Mouse (Mus musculus) forebrain, embryonic 13.5 days (tissue): ENCODE measurements around the gene Pcdh15. TPM values are rescaled to one million over a fixed set of nuclear protein-coding genes. Genes with fewer than 3 reads are reported as not detected.

Experiments
- ATAC-seq: fragments of 200-750 bp; cut with Nextera tagmentation; 2 replicates; pipeline ENCODE4 v1.8.0; 2017
- H3K27ac ChIP-seq: fragments of 300-500 bp; sonication (generic); 2 replicates; pipeline ENCODE4 v1.5.1; 2015; ENCODE audit warnings: inconsistent platforms, mild to moderate bottlenecking, moderate library complexity
- H3K27me3 ChIP-seq: fragments of 300-500 bp; sonication (generic); 2 replicates; pipeline ENCODE4 v1.6.1; 2015; ENCODE audit warnings: mild to moderate bottlenecking, inconsistent platforms
- H3K36me3 ChIP-seq: fragments of 300-500 bp; sonication (generic); 2 replicates; pipeline ENCODE4 v1.6.1; 2015; ENCODE audit warnings: mild to moderate bottlenecking, inconsistent platforms; ENCODE audit not compliant: poor library complexity, severe bottlenecking
- H3K4me1 ChIP-seq: fragments of 300-500 bp; sonication (generic); 2 replicates; pipeline ENCODE4 v1.6.1; 2015; ENCODE audit warnings: inconsistent platforms
- H3K4me2 ChIP-seq: fragments of 300-500 bp; sonication (generic); 2 replicates; pipeline ENCODE4 v1.6.1; 2015; ENCODE audit warnings: inconsistent platforms, mild to moderate bottlenecking, moderate library complexity
- H3K4me3 ChIP-seq: fragments of 300-500 bp; sonication (generic); 2 replicates; pipeline ENCODE4 v1.5.1; 2015; ENCODE audit warnings: mild to moderate bottlenecking, inconsistent platforms
- H3K9ac ChIP-seq: fragments of 300-500 bp; sonication (generic); 2 replicates; pipeline ENCODE4 v1.6.1; 2015; ENCODE audit warnings: mild to moderate bottlenecking, inconsistent platforms
- H3K9me3 ChIP-seq: fragments of 300-500 bp; sonication (generic); replicated peaks from 2 replicates; pipeline ENCODE4 v1.6.1; 2016; ENCODE audit warnings: inconsistent platforms
- WGBS: fragments of 180-500 bp; shearing (Covaris S2); methylation state at CpG from one replicate; pipeline ENCODE4 v1.1.7; 2015; 5-methylcytosine and 5-hydroxymethylcytosine counted together
- polyA plus RNA-seq: library from polyadenylated mRNA; unstranded; fragments of >200 nt; fragmentation: Nextera tagmentation; extraction: Ambion mirVana; gene quantifications from 2 replicates; pipeline ENCODE4 v1.2.1, GENCODE M21; 2015

Pcdh15 gene
- polyA plus RNA-seq, 1 experiment from 2014 or later = 1.9 TPM

- no peak overlapping the region for H3K4me3 ChIP-seq
- no peaks in the 10 kb centered on the region for H3K9me3 ChIP-seq
- 0 out of 2 replicates have a peak, but pooled peaks have one; percentile 27 for ATAC-seq
- H3K36me3 ChIP-seq = no peaks in the 10 kb centered on the region
- H3K27me3 ChIP-seq = no peaks in the 10 kb centered on the region
- WGBS = 77% methylated on average over 6 of the region's 6 CpGs
- H3K4me1 ChIP-seq = no peaks in the 10 kb centered on the region
- no peak overlapping the region for H3K4me2 ChIP-seq
- no peak overlapping the region for H3K27ac ChIP-seq
- H3K9ac ChIP-seq = no peak overlapping the region
Measured at GRCm38 (mm10) chr10:74269637-74270269, 1170.6 kb downstream of the Pcdh15 start.

- H3K4me2 ChIP-seq = no peak overlapping the region
- H3K27ac ChIP-seq = no peak overlapping the region
- H3K4me3 ChIP-seq = no peak overlapping the region
- no peaks in the 10 kb centered on the region for H3K9me3 ChIP-seq
- no peaks in the 10 kb centered on the region for H3K27me3 ChIP-seq
- H3K4me1 ChIP-seq = no peaks in the 10 kb centered on the region
- no peaks in the 10 kb centered on the region for H3K36me3 ChIP-seq
- no peak overlapping the region for H3K9ac ChIP-seq
- 80% methylated on average over 5 of the region's 5 CpGs for WGBS
- ATAC-seq = no peak
Measured at GRCm38 (mm10) chr10:74270894-74271293, 1171.8 kb downstream of the Pcdh15 start.

GRCm38 (mm10) chr10:74304120-74304519 lies 1205.0 kb downstream of the Pcdh15 start:
- Histone ChIP-seq H3K4me3 (no peak overlapping the region), H3K4me2 (no peak overlapping the region), H3K27me3 (no peaks in the 10 kb centered on the region), H3K36me3 (no peaks in the 10 kb centered on the region), H3K9ac (no peak overlapping the region), H3K4me1 (0 out of 2 replicates have a peak, but pooled peaks cover 3% of the 10 kb centered on the region), H3K27ac (no peak overlapping the region), H3K9me3 (no peaks in the 10 kb centered on the region)
- peak; percentile 73 for ATAC-seq
- WGBS = 85% methylated on average over 2 of the region's 2 CpGs

GRCm38 (mm10) chr10:74305439-74306158 lies 1206.5 kb downstream of the Pcdh15 start:
- no peak overlapping the region for H3K9ac ChIP-seq
- no peaks in the 10 kb centered on the region for H3K36me3 ChIP-seq
- H3K9me3 ChIP-seq = no peaks in the 10 kb centered on the region
- WGBS = 76% methylated on average over 5 of the region's 5 CpGs
- H3K27me3 ChIP-seq = no peaks in the 10 kb centered on the region
- H3K4me3 ChIP-seq = no peak overlapping the region
- no peak overlapping the region for H3K27ac ChIP-seq
- H3K4me1 ChIP-seq = 0 out of 2 replicates have a peak, but pooled peaks cover 3% of the 10 kb centered on the region
- no peak for ATAC-seq
- H3K4me2 ChIP-seq = no peak overlapping the region

- no peak for ATAC-seq
- no peaks in the 10 kb centered on the region for H3K36me3 ChIP-seq
- no peaks in the 10 kb centered on the region for H3K27me3 ChIP-seq
- H3K4me3 ChIP-seq = no peak overlapping the region
- no peaks in the 10 kb centered on the region for H3K9me3 ChIP-seq
- 0 out of 2 replicates have a peak, but pooled peaks cover 3% of the 10 kb centered on the region for H3K4me1 ChIP-seq
- H3K27ac ChIP-seq = no peak overlapping the region
- H3K9ac ChIP-seq = no peak overlapping the region
- WGBS = 87% methylated on average over 3 of the region's 3 CpGs
- no peak overlapping the region for H3K4me2 ChIP-seq
Measured at GRCm38 (mm10) chr10:74307035-74307434, 1207.9 kb downstream of the Pcdh15 start.

GRCm38 (mm10) chr10:74316091-74316490 lies 1216.9 kb downstream of the Pcdh15 start:
- no peaks in the 10 kb centered on the region for H3K36me3 ChIP-seq
- no peaks in the 10 kb centered on the region for H3K9me3 ChIP-seq
- no peaks in the 10 kb centered on the region for H3K4me1 ChIP-seq
- no peak overlapping the region for H3K4me2 ChIP-seq
- no peaks in the 10 kb centered on the region for H3K27me3 ChIP-seq
- 63% methylated on average over 2 of the region's 2 CpGs for WGBS
- no peak overlapping the region for H3K27ac ChIP-seq
- ATAC-seq = 0 out of 2 replicates have a peak, but pooled peaks have one; percentile 62
- no peak overlapping the region for H3K4me3 ChIP-seq
- H3K9ac ChIP-seq = no peak overlapping the region

GRCm38 (mm10) chr10:74335412-74335811 lies 1236.3 kb downstream of the Pcdh15 start:
- H3K27me3 ChIP-seq = no peaks in the 10 kb centered on the region
- peaks cover 4% of the 10 kb centered on the region for H3K4me1 ChIP-seq
- no peak overlapping the region for H3K27ac ChIP-seq
- H3K9ac ChIP-seq = no peak overlapping the region
- 90% methylated on average over 7 of the region's 7 CpGs for WGBS
- H3K4me3 ChIP-seq = no peak overlapping the region
- no peaks in the 10 kb centered on the region for H3K9me3 ChIP-seq
- no peak overlapping the region for H3K4me2 ChIP-seq
- H3K36me3 ChIP-seq = no peaks in the 10 kb centered on the region
- ATAC-seq = no peak

GRCm38 (mm10) chr10:74339247-74340160 lies 1240.4 kb downstream of the Pcdh15 start:
- Histone ChIP-seq H3K4me3 (no peak overlapping the region), H3K9me3 (no peaks in the 10 kb centered on the region), H3K4me2 (no peak overlapping the region), H3K9ac (no peak overlapping the region), H3K4me1 (peaks cover 4% of the 10 kb centered on the region), H3K27ac (no peak overlapping the region), H3K27me3 (no peaks in the 10 kb centered on the region), H3K36me3 (no peaks in the 10 kb centered on the region)
- peak; percentile 58 for ATAC-seq
- 46% methylated on average over 3 of the region's 3 CpGs for WGBS

- Histone ChIP-seq H3K36me3 (no peaks in the 10 kb centered on the region), H3K9ac (no peak overlapping the region), H3K9me3 (no peaks in the 10 kb centered on the region), H3K4me1 (no peaks in the 10 kb centered on the region), H3K4me2 (no peak overlapping the region), H3K4me3 (no peak overlapping the region), H3K27me3 (no peaks in the 10 kb centered on the region), H3K27ac (no peak overlapping the region)
- ATAC-seq = no peak
- 77% methylated on average over 5 of the region's 5 CpGs for WGBS
Measured at GRCm38 (mm10) chr10:74359526-74359925, 1260.4 kb downstream of the Pcdh15 start.

GRCm38 (mm10) chr10:74378697-74379096 lies 1279.6 kb downstream of the Pcdh15 start:
- Histone ChIP-seq H3K9me3 (no peaks in the 10 kb centered on the region), H3K27me3 (no peaks in the 10 kb centered on the region), H3K4me1 (peaks cover 8% of the 10 kb centered on the region), H3K9ac (no peak overlapping the region), H3K27ac (no peak overlapping the region), H3K4me3 (no peak overlapping the region), H3K4me2 (no peak overlapping the region), H3K36me3 (no peaks in the 10 kb centered on the region)
- ATAC-seq = no peak
- 95% methylated on average over 1 of the region's 1 CpGs for WGBS

GRCm38 (mm10) chr10:74379276-74380134 lies 1280.4 kb downstream of the Pcdh15 start:
- WGBS = 28% methylated on average over 7 of the region's 7 CpGs
- Histone ChIP-seq H3K9me3 (no peaks in the 10 kb centered on the region), H3K27me3 (no peaks in the 10 kb centered on the region), H3K36me3 (no peaks in the 10 kb centered on the region), H3K4me2 (no peak overlapping the region), H3K4me3 (no peak overlapping the region), H3K9ac (no peak overlapping the region), H3K4me1 (peaks cover 8% of the 10 kb centered on the region), H3K27ac (no peak overlapping the region)
- ATAC-seq = peak; percentile 62; the same call in 1 of the 2 replicates
